Mouse (Mus musculus): ENCODE data around the gene Pomt2.

Gene Pomt2

DNA sequence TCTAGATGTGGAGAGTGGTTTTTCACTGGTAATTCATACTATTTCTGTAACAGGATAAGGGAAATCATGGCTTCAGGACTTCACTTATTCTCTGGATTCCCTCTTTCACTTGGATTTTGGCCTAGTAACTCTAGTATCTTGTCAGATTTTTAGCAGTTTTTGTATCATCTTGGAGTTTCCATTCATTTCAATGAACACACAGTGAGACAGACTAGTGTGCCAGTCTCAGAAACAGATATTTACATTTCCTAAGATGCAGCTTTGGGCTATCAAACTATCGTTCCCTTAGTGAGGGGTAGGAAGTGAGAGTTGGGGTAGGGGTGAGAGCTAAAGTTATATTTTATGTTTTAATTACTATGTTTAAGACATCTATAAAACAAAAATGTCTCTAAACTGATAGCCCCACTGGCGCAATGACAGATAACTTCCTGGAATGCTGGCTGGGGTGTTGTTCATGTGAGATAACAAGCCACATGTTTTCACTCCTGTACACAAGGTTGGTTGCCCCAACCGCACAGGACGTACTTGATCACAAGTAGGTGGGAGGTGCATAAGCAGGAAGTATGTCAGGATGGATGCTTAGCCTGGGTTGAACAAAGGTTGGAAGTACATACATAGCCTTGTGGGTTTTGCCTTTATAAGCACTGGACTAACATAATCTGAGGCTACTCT lies 25.7 kb downstream of the Pomt2 start:
- no peak for DNase-seq

GRCm38 (mm10) chr12:87107357-87107977 lies 40.3 kb downstream of the Pomt2 start:
- no peak for DNase-seq

DNA sequence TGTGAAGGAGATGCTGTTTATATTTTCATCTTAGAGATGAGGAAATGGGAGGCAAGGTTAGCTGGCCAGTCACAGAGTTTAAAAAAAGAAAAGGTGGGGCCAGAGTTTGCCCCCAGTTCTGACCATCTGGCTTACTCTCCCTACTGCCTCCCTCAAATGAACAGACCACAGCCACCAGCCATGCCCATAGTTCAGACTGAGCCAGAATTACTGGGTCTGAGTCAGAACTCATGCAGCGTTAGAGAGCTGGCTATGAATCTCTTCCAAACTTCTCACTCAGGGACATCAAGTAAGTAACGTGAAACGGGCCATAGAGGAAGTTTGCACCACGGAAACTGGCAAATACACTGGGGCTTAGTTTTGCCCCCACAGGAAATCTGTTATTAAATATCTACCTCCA lies 43.0 kb downstream of the Pomt2 start:
- no peak for DNase-seq

DNA sequence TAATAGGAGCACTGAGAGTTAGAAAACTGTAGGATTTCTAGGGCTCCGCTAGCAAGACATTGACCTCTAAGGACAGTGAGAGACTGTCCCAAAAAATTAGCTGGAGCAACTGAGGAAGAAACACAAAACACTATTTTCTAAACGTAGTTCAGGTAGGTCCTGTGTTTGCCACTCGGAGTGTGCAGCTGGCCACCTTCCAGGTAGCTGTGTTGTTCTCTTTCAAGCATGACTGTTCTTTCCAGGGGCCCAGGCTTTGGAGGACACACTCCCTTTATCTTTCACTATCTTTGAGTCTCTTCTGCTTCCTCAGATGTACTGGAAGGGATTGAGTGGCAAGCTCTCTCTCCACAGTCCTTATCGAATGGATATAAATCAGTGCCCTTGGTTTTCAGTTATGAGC lies 44.3 kb downstream of the Pomt2 start:
- DNase-seq, result peak; percentile 19

GRCm38 (mm10) chr12:87102165-87102631 lies 45.6 kb downstream of the Pomt2 start, which contains the start of gene Ngb:
Ngb (minus strand) TSS chr12:87102539.
- DNase-seq, result no peak

DNA sequence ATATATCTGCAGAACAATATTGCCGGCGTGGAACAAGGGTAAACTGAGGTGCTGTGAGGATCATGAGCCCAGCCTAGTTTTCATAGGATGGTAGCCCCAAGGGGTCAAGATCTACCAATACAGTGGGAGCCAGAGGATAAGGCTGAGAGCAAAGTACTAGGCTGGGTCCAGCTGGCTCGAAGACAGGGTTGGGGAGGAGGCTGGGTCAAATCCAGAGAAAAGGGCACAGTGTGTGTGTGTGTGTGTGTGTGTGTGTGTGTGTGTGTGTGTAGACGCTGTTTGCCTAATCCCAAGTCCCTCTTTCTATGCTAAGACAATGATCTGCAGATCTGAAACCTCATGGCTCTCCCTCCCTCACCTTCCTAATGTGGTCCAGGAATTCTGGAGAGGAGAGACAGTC lies 47.4 kb downstream of the Pomt2 start:
- DNase-seq, result peak; percentile 27

GRCm38 (mm10) chr12:87093671-87094070 lies 54.1 kb downstream of the Pomt2 start:
- no peak for DNase-seq

DNA sequence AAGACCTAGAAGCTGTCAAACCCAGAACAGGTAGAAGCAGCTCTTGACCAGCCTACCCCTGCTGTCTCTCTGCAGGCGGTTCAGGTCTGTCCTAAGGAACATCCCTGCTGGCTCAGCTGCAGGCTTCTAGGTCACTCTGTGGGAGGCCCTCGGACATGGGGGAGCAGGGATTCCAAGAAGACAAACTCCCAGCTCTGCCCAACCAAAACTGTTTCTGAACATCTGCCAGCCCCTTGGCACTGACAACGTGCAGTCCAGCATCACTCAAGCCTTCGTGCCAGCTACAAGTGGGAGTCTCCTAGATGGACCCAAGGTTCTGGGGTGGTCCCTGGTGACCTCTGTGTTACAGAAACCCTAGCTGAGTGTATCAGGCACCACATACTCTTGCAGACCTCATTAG lies 54.5 kb downstream of the Pomt2 start:
- DNase-seq, result peak; percentile 29

- no peak for DNase-seq
Observed at GRCm38 (mm10) chr12:87091916-87092315, 55.9 kb downstream of the Pomt2 start.

DNA sequence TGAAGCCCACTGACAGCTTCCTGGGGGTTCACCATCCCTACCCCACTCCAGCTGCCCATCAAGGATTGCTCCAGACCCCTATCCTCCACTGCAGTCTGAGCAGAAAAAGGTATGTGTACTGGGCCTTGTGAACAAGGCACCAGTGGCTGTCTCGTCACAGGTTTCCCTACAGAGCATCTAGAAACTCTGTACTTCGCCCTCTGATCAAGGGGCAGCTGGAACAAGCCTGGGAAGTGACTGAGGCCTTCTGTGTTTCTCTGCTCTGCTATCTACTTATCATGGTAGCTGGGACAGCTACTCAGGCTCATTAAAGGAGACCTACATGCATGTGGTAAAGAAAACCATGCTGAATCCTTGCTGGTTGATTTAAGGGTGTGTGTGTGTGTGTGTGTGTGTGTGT lies 58.1 kb downstream of the Pomt2 start:
- DNase-seq, result peak; percentile 68

GRCm38 (mm10) chr12:87089255-87089654 lies 58.5 kb downstream of the Pomt2 start:
- no peak for DNase-seq

DNA sequence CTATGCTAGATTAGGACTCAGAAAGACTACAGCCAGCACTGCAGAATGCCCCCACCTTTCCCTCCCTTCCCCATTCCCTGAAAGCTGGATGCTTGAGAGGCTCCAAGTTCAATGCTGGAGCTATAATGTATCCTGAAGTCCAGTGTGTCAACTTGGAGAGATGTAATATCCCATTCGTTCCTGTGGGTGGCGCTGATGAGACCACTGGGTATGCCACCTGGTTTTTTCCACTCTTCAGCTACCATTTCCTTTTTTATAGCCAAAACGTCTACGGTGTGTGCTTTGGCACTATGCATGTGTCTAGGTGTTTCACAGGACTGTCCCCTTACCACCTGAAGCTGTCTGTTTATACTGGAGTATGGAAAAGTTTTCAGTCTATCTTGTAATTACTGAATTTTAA lies 59.4 kb downstream of the Pomt2 start:
- no peak for DNase-seq

DNA sequence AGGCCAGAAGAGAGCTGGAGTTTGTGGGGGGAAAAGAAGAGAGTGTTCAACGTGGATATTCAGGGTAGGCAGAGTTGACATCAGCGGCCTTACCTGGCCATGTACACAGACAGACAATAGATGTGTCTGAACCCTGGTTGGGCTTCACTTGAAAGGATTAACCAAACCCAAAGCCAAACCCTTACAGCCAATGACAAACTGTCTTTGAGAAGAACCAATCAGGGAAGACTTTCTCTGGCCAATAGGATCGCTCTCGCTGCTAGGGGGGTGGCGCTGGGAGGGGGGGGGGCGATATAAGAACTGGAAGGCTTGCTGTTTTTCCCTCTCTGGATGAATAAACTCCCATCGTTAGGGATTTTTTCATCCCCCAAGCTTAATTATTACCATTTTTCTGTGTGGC lies 60.5 kb downstream of the Pomt2 start:
- DNase-seq, result no peak

- peak; percentile 52 for DNase-seq
Observed at GRCm38 (mm10) chr12:87082797-87083196, 65.0 kb downstream of the Pomt2 start.

DNA sequence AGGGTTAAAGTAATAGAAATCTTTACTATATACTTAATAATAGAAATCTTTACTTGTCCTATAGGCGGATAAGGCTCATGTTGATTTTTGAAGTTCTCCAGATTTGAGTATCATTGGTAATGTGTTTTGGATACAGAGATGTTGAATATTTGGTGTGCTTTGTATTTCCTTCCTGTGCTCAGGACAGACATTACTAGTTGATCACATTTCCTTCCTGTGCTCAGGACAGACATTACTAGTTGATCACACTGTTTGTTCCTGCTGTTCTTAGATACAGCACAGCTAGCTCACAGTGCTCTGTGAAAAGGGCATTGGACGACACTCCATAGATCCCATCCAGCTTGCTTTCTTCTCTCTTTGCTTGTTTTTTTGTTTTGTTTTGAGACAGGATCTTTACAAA lies 71.2 kb downstream of the Pomt2 start:
- no peak for DNase-seq

DNA sequence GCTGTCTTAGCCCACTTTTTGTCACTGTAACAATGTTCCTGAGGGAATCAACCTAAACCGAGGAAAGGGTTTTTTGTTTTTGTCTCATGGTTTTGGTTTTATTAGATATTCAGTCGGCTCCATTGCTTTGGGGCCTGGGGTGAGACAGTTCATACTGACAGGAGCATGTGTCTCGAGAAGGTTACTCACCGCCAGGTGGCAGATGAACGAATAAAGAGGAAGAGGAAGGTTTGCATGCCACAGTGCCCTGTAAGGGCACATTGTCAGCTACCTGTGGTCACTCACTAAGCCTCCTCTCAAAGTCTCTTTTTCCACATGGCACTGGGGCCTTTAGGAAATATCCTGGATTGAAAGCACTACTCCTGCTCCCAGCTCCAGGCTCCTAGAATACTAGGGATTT lies 77.2 kb downstream of the Pomt2 start:
- DNase-seq, result no peak

- no peak for DNase-seq
Observed at GRCm38 (mm10) chr12:87066429-87066828, 81.3 kb downstream of the Pomt2 start.

GRCm38 (mm10) chr12:87065446-87065845 lies 82.3 kb downstream of the Pomt2 start:
- DNase-seq, result no peak

DNA sequence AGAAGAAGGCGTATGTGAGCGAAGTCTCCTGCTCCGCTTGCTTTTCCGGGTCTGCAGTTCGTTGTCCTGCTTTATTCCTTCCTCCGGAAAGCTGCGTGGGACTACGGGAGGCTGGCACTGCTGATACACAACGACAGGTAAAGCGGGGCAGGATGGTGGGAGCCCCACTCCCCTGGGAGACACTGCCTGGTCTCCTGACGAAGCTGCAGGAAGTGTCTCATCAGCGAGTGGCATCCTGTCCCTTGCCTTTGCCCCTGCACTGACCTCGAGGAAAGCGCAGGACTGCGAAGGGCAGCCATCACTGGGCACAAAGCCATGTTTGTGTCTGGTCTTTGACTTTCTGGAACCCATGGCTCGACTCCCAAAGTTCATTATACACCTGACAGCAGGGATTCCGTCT lies 90.7 kb downstream of the Pomt2 start:
- peak; percentile 34 for DNase-seq

All from kidney, adult 9 months (tissue).